Mouse (Mus musculus): ENCODE data around the gene Slc16a12. TPM values are rescaled to one million over a fixed set of nuclear protein-coding genes. Genes with fewer than 3 reads are reported as not detected.
"Not testable (repeated sequence)": the region's sequence is repeated elsewhere in the genome, so short reads cannot be mapped to it uniquely, and the experiment has no call there.

The Slc16a12 gene
- polyA plus RNA-seq, 1 experiment from 2014 or later, result 5.3 TPM

DNA sequence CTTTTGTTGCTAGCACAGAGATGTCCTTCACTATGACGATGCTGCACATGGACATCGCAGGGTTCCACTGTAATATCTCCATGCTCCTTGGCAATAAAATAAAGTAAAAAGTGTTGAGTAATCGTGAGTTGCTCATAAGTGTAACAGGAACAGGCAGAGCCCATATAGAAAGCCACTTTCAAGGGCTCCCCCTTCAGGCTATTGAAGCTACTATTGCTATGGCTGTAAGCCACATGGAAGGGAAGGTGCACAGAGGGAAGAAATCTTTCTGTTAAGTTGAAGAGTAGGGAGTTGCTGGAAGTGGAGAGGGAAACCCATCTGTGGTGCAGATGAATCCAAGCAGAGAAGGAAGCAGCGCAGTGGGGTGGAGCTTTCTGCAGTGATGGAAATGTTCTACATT lies 4.1 kb upstream of the Slc16a12 start:
- Histone ChIP-seq H3K4me1 (replicated peaks; ENCODE audit: control insufficient read depth, insufficient read depth, low read length) (no peaks in the 10 kb centered on the region), H3K9ac (ENCODE audit: low read depth, low read length) (no peak overlapping the region), H3K36me3 (ENCODE audit: control insufficient read depth, insufficient read depth) (no peaks in the 10 kb centered on the region), H3K27me3 (replicated peaks; ENCODE audit: control insufficient read depth, insufficient read depth, low read length) (no peaks in the 10 kb centered on the region; the same call in 1 of the 2 replicates), H3K9me3 (ENCODE audit: control insufficient read depth) (no peaks in the 10 kb centered on the region), H3K4me3 (ENCODE audit: low read depth, low read length) (no peak overlapping the region), H3K4me2 (replicated peaks; ENCODE audit: low read depth) (no peak overlapping the region), H3K27ac (ENCODE audit: low read depth, low read length) (no peak overlapping the region)
- peak; percentile 75 for TF ChIP-seq CTCF (IDR thresholded peaks at IDR 0.05; ENCODE audit: low read depth)
- peak; percentile 24 for ATAC-seq
- WGBS, result 47% methylated on average over 4 of the region's 4 CpGs

DNA sequence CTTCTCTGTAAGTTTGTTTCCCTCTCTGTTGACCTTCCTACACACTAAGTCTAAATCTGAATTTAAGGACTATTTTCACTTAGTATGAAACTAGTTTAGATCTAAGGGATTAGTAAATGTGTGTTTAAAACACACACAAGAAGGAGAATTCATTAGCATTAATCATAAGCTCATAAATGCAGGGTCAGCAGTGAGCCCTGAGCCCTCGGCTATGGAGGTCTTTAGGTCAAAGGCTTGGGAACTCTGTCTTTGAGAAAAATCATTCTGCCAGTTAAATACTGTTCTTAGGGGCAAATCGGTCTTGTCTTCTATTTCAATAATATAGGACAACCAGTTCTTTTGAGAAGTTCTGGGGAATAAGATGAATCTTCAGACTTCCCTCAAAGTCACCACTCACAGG lies 1.9 kb upstream of the Slc16a12 start:
- H3K4me2 ChIP-seq (replicated peaks; ENCODE audit: low read depth), result no peak overlapping the region
- no peaks in the 10 kb centered on the region for H3K9me3 ChIP-seq (ENCODE audit: control insufficient read depth)
- TF ChIP-seq CTCF (IDR thresholded peaks at IDR 0.05; ENCODE audit: low read depth), result no peak
- 83% methylated on average over 2 of the region's 2 CpGs for WGBS
- no peaks in the 10 kb centered on the region; the same call in 1 of the 2 replicates for H3K27me3 ChIP-seq (replicated peaks; ENCODE audit: control insufficient read depth, insufficient read depth, low read length)
- H3K9ac ChIP-seq (ENCODE audit: low read depth, low read length), result no peak overlapping the region
- H3K27ac ChIP-seq (ENCODE audit: low read depth, low read length), result no peak overlapping the region
- no peaks in the 10 kb centered on the region for H3K4me1 ChIP-seq (replicated peaks; ENCODE audit: control insufficient read depth, insufficient read depth, low read length)
- H3K4me3 ChIP-seq (ENCODE audit: low read depth, low read length), result no peak overlapping the region
- ATAC-seq, result no peak
- no peaks in the 10 kb centered on the region for H3K36me3 ChIP-seq (ENCODE audit: control insufficient read depth, insufficient read depth)

DNA sequence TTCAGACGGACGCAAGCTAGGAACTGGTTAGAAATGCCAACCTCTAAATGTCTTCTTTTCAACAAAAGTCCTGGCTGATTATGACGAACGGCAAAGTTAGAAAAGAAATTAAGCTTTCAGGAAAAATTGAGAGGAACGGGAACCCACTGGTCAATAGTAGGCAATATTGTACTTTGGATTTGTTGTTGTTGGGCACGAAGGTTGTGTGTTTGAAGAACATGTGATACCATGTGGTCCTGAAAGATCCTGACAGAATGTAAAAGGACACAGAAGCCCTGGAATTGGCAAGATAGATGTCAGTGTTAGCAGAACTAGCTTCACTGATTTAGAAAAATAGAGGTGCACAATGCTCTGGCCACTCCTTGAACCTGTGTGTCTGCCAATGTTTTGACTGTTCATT lies 880 bp upstream of the Slc16a12 start:
- H3K27me3 ChIP-seq (replicated peaks; ENCODE audit: control insufficient read depth, insufficient read depth, low read length); H3K9me3 ChIP-seq (ENCODE audit: control insufficient read depth); H3K36me3 ChIP-seq (ENCODE audit: control insufficient read depth, insufficient read depth); H3K27ac ChIP-seq (ENCODE audit: low read depth, low read length); H3K4me1 ChIP-seq (replicated peaks; ENCODE audit: control insufficient read depth, insufficient read depth, low read length); H3K9ac ChIP-seq (ENCODE audit: low read depth, low read length); ATAC-seq; H3K4me2 ChIP-seq (replicated peaks; ENCODE audit: low read depth); H3K4me3 ChIP-seq (ENCODE audit: low read depth, low read length): not testable (repeated sequence)
- 94% methylated on average over 6 of the region's 6 CpGs for WGBS

DNA sequence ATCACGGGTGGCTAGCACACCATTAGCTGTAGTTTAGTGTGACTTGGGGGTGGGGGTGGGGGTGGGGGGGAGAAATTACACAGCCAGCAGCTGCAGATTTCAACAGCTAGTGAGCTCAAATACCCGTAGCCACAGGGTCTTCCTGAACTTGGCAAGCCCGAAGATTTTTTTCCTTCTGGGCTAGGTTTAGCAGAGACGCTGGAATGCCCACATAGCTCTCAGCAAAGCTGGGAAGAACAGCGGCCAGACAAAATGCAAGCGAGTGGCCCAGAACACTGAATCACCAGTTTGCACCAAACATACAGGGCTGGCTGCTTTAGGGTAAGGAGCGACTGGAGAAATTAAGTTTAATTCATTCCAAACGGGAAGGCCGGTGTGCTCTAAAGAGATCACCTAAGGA lies 888 bp downstream of the Slc16a12 start:
- no peaks in the 10 kb centered on the region for H3K4me1 ChIP-seq (replicated peaks; ENCODE audit: control insufficient read depth, insufficient read depth, low read length)
- H3K9ac ChIP-seq (ENCODE audit: low read depth, low read length), result no peak overlapping the region
- no peak for ATAC-seq
- H3K27ac ChIP-seq (ENCODE audit: low read depth, low read length), result no peak overlapping the region
- no peaks in the 10 kb centered on the region for H3K36me3 ChIP-seq (ENCODE audit: control insufficient read depth, insufficient read depth)
- TF ChIP-seq CTCF (IDR thresholded peaks at IDR 0.05; ENCODE audit: low read depth), result no peak
- H3K4me3 ChIP-seq (ENCODE audit: low read depth, low read length), result peak overlapping the region; percentile 67
- H3K27me3 ChIP-seq (replicated peaks; ENCODE audit: control insufficient read depth, insufficient read depth, low read length), result no peaks in the 10 kb centered on the region; the same call in 1 of the 2 replicates
- 18% methylated on average over 9 of the region's 9 CpGs for WGBS
- peak overlapping the region; percentile 99 for H3K4me2 ChIP-seq (replicated peaks; ENCODE audit: low read depth)
- H3K9me3 ChIP-seq (ENCODE audit: control insufficient read depth), result no peaks in the 10 kb centered on the region

DNA sequence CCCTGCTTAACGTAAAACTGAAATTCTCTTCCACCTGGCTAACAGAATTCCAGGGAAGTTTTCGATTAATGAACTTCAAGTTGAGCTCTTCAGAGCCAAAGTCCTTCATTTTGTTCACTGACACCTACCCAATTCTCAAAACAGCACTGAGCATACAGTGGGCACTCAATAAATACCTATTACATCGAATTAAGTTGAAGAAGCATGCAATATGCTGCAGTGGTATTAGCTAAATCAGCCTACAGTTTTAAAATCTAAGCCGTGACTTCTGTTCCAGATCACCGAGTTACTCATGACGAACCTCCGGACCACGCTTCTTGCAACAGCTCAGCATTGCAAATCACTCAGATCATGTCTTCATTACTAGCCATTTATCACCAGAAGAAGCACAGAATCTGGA lies 2.1 kb downstream of the Slc16a12 start:
- Histone ChIP-seq H3K4me2 (replicated peaks; ENCODE audit: low read depth) (no peak overlapping the region), H3K27me3 (replicated peaks; ENCODE audit: control insufficient read depth, insufficient read depth, low read length) (no peaks in the 10 kb centered on the region; the same call in 1 of the 2 replicates), H3K9ac (ENCODE audit: low read depth, low read length) (no peak overlapping the region), H3K4me3 (ENCODE audit: low read depth, low read length) (no peak overlapping the region), H3K9me3 (ENCODE audit: control insufficient read depth) (no peaks in the 10 kb centered on the region), H3K4me1 (replicated peaks; ENCODE audit: control insufficient read depth, insufficient read depth, low read length) (no peaks in the 10 kb centered on the region), H3K36me3 (ENCODE audit: control insufficient read depth, insufficient read depth) (no peaks in the 10 kb centered on the region), H3K27ac (ENCODE audit: low read depth, low read length) (no peak overlapping the region)
- no peak for TF ChIP-seq CTCF (IDR thresholded peaks at IDR 0.05; ENCODE audit: low read depth)
- 87% methylated on average over 8 of the region's 8 CpGs for WGBS
- no peak for ATAC-seq

DNA sequence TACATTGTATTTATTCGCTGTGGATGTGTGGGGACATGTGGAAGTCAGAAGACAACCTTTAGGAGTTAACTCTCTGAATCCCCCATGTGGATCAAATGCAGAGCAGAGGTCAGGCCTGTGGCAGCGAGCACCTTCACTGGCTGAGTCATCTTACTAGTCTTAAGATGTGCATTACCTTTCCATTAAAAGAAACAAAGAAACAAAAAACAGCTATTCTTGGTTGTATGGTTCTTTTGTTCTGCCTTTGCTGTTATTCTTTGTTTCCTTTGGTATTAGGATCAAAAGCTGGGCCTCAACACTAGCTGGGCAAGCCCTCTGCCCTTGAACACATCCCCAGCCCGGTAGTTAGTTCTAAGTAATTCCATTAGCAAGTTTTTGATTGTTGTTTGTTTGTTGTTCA lies 9.2 kb downstream of the Slc16a12 start:
- no peak overlapping the region for H3K4me3 ChIP-seq (ENCODE audit: low read depth, low read length)
- no peaks in the 10 kb centered on the region for H3K36me3 ChIP-seq (ENCODE audit: control insufficient read depth, insufficient read depth)
- H3K27ac ChIP-seq (ENCODE audit: low read depth, low read length), result no peak overlapping the region
- 90% methylated on average over 3 of the region's 3 CpGs for WGBS
- ATAC-seq, result no peak
- H3K27me3 ChIP-seq (replicated peaks; ENCODE audit: control insufficient read depth, insufficient read depth, low read length), result no peaks in the 10 kb centered on the region
- no peak overlapping the region for H3K9ac ChIP-seq (ENCODE audit: low read depth, low read length)
- H3K4me1 ChIP-seq (replicated peaks; ENCODE audit: control insufficient read depth, insufficient read depth, low read length), result no peaks in the 10 kb centered on the region
- H3K4me2 ChIP-seq (replicated peaks; ENCODE audit: low read depth), result no peak overlapping the region
- no peaks in the 10 kb centered on the region for H3K9me3 ChIP-seq (ENCODE audit: control insufficient read depth)
- TF ChIP-seq CTCF (IDR thresholded peaks at IDR 0.05; ENCODE audit: low read depth), result no peak

DNA sequence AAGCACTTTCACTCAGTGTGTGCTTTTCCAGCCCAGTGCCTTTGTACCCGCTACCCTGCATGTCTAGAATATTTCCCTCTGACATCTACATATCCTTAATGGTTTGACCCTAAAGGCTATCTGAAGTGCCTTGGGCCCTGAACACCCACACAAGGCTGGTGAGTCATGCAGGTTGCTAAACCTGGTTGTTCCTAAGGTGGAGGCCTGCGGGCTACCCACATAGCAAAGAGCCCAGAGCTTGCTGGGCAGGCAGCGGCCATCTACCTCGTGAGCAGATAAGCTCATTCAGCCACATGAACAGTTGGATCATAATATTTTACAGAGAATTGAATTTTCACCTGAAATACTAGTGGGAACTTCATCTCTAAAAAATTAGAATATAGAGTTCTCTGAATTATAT lies 11.2 kb downstream of the Slc16a12 start:
- no peaks in the 10 kb centered on the region for H3K9me3 ChIP-seq (ENCODE audit: control insufficient read depth)
- H3K4me1 ChIP-seq (replicated peaks; ENCODE audit: control insufficient read depth, insufficient read depth, low read length), result no peaks in the 10 kb centered on the region
- H3K27me3 ChIP-seq (replicated peaks; ENCODE audit: control insufficient read depth, insufficient read depth, low read length), result no peaks in the 10 kb centered on the region
- no peak for TF ChIP-seq CTCF (IDR thresholded peaks at IDR 0.05; ENCODE audit: low read depth)
- H3K4me3 ChIP-seq (ENCODE audit: low read depth, low read length), result no peak overlapping the region
- no peaks in the 10 kb centered on the region for H3K36me3 ChIP-seq (ENCODE audit: control insufficient read depth, insufficient read depth)
- 85% methylated on average over 4 of the region's 4 CpGs for WGBS
- no peak overlapping the region for H3K9ac ChIP-seq (ENCODE audit: low read depth, low read length)
- no peak overlapping the region for H3K27ac ChIP-seq (ENCODE audit: low read depth, low read length)
- no peak overlapping the region for H3K4me2 ChIP-seq (replicated peaks; ENCODE audit: low read depth)
- no peak for ATAC-seq

Measured in intestine, postnatal 0 days (tissue).